Mouse (Mus musculus): Measurements from ENCODE around the gene Msl3l2.

Msl3l2 gene

GRCm38 (mm10) chr10:56106333-56106995 lies at the start of gene Msl3l2:
Gene Msl3l2 (plus strand): TSS chr10:56106917.
- peak; percentile 74 for DNase-seq (ENCODE audit: extremely low spot score, low spot score)

DNA sequence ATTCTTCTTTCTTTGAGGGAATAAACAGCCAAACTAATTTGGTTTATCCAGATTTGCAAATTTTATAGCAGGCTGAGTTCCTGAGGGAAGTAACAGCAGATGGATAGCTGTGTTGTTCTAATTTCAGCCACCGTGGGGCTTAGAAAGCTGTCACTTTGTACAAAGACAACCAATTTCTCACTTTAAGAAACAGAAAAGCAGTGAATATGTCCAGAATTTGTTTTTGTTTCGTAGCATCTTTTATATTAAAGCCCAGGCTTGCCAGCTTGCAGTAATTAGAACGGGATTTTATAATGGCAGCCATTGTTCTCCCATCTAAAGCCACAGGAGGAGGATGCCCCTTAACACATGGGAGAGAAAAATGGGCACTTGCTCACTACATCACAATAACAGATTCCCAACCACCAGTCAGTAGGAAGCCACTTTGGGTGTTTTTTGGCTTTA lies 47.7 kb upstream of the Msl3l2 start:
- DNase-seq (ENCODE audit: extremely low spot score, low spot score): no peak

DNA sequence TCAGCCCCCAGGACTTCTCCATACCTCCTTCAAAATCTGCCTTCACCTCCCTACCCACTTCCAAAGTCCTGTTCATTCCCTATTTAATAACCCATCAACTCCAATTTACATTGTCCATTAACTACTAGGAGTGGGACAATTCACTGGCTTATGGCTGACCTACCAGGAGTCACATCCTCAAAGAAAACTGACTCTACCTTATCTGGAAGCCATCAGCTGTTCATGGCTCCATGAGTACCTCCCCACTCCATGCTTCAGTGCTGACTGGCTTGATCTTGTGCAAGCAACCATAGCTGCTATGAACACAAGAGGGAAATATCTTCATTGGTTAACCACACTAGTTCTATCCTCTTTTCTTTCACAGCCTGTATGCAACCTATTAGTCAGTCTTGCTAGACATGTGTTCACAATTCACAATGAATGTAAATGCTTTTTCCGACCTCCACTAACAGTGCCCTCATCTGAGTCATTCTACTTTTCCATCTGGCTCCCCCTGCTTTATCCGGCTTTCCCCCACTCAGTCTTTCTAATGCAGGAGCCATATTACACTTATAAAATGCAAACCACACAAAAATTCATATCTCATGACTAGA lies 45.4 kb upstream of the Msl3l2 start:
- no peak for DNase-seq (ENCODE audit: extremely low spot score, low spot score)

GRCm38 (mm10) chr10:56062746-56063145 lies 44.0 kb upstream of the Msl3l2 start:
- no peak for DNase-seq (ENCODE audit: extremely low spot score, low spot score)

DNA sequence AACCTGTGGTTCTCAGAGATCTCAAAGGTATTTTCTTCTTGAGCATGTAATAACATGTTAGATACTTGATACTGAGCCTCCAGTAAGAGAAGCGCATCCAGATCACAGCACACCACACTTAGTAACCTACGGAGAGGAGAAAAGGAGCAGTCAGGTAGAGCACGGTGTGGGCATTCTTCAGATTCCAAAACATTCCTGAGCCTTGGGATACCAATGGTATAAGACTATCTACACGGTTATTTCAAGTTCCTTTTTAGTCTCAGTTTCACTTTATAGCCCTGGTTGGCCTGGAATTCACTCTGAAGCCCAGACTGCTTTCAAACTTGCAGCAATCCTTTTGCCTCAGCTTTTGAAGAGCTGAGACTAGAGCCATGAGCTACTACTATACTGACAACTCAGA lies 17.0 kb upstream of the Msl3l2 start:
- no peak for DNase-seq (ENCODE audit: extremely low spot score, low spot score)

GRCm38 (mm10) chr10:56094586-56094985 lies 12.1 kb upstream of the Msl3l2 start:
- DNase-seq (ENCODE audit: extremely low spot score, low spot score): no peak

- DNase-seq (ENCODE audit: extremely low spot score, low spot score): no peak
Measured at GRCm38 (mm10) chr10:56096757-56097156, 10.0 kb upstream of the Msl3l2 start.

DNA sequence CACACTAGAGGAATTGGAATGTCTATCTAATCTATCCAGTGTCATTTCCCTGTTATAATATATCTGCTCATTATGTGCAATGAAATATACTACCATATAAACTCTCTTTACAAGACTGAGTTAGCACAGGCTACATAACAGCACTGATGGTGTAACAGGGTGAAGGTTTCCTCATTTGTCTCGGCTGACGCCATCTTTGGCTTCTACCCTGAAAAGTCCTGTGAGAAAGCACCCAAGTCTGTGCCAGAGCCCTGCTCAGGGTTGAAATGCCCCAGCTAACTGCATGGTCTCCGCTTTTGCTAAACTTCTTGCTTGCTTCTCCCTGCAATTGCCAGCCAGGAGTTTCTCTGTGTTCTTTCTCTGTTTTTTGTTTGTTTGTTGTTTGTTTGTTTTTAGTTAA lies 7.6 kb upstream of the Msl3l2 start:
- DNase-seq (ENCODE audit: extremely low spot score, low spot score): no peak

DNA sequence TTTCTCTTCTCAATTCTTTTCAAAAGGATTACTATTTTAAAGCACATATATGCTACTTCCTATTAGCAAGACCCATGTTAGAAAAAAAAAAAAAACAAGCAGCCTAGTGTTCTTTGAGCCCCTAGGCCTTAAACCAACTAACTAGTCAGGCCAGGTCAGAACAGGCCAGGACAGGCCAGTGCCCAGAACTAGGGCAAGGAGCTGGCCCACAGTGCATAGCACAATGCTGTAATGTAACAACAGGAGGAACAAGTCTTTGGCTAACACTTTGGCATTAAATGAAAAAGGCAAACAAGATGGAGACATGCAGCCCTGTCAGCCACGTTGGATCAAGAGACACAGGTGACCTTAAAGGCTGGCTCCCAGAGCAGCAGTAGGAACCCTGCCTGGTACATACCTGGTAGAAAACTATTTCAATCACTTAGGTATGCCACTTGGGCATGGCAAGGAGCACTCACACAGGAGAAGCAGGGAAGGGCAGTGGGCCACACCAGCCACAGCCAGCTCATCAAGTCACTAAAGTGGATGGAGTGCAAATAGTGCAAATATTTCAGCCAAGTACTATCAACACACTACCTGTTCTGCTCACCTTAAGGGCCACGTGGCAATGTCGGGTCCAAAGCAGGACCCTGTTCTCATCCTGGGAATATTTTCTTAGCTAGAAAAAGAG lies 6.9 kb upstream of the Msl3l2 start:
- DNase-seq (ENCODE audit: extremely low spot score, low spot score): no peak

DNA sequence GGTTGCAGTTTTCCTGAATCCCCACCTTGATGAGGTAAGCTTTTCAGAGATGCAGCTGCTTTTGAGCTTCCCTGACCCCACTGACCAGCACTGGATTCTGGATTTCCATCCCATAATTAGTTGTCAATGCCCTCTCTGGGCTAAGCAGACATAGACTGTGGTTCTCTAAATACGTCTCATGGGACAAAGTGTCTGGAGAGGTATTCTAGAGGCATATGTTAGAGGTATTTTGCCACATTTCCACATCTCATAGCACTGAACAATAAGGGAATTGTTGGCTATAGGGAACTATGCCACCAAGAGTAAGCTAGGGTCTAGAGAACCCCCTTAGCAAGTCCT lies 248 bp downstream of the Msl3l2 start:
- no peak for DNase-seq (ENCODE audit: extremely low spot score, low spot score)

DNA sequence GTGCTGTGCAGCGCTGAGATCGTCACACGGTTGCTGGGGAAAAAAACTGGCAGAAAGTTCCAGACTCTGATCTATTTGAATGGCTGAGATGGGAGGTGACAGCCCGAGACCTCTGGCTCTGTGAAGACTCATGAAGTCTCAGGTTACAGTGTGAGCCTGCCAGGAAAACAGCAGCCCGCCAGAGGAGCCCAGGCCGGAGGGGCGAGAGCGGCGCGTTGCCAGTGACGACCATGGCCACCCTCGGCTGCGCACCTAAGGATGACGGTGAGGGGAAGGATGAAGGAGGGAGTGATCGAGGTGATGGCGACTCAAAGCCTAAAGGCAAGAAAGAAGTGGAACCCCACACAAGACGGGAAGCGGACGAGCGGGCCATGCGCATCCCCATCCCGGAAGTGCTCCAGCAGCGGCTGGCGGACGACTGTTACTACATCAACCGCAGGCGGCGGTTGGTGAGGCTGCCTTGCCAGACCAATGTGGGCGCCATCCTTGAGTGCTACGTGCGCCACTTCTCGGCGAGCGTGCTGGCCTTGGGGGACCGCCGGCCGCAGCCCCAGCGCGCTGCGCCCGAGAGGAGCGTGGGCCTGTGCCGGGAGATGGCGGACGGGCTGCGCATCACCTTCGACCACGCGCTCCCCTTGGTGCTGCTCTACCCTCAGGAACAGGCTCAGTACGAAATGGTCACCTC lies 8.4 kb downstream of the Msl3l2 start:
- peak; percentile 87 for DNase-seq (ENCODE audit: extremely low spot score, low spot score)

GRCm38 (mm10) chr10:56115636-56116180 lies 9.0 kb downstream of the Msl3l2 start:
- DNase-seq (ENCODE audit: extremely low spot score, low spot score): peak; percentile 82

GRCm38 (mm10) chr10:56126972-56127371 lies 20.3 kb downstream of the Msl3l2 start:
- no peak for DNase-seq (ENCODE audit: extremely low spot score, low spot score)

GRCm38 (mm10) chr10:56129642-56130041 lies 22.9 kb downstream of the Msl3l2 start:
- no peak for DNase-seq (ENCODE audit: extremely low spot score, low spot score)

GRCm38 (mm10) chr10:56137191-56137590 lies 30.5 kb downstream of the Msl3l2 start:
- DNase-seq (ENCODE audit: extremely low spot score, low spot score): no peak

- no peak for DNase-seq (ENCODE audit: extremely low spot score, low spot score)
Measured at GRCm38 (mm10) chr10:56148920-56149319, 42.2 kb downstream of the Msl3l2 start.

GRCm38 (mm10) chr10:56156956-56157355 lies 50.2 kb downstream of the Msl3l2 start:
- DNase-seq (ENCODE audit: extremely low spot score, low spot score): no peak

- no peak for DNase-seq (ENCODE audit: extremely low spot score, low spot score)
Measured at GRCm38 (mm10) chr10:56158207-56158606, 51.5 kb downstream of the Msl3l2 start.

DNA sequence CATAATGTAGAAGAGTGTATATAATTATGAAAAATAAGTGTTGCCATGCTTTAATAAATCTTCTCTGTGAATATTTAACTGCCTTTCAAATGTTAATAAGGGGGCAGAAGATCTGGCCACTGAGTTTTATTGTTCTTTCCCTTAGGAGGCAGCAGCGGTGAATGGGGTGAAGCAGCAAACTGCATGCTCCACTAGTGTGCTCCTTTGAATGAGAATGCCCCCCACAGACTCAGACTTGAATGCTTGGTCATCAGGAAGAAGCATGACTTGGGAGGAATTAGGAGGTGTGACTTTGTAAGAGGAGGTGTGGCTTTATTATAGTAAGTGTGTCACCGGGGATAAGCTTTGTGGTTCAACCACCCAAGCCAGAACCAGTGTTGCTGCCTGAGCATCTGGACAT lies 52.0 kb downstream of the Msl3l2 start:
- DNase-seq (ENCODE audit: extremely low spot score, low spot score): no peak

- DNase-seq (ENCODE audit: extremely low spot score, low spot score): no peak
Measured at GRCm38 (mm10) chr10:56164411-56164810, 57.7 kb downstream of the Msl3l2 start.

- DNase-seq (ENCODE audit: extremely low spot score, low spot score): no peak
Measured at GRCm38 (mm10) chr10:56165758-56166157, 59.0 kb downstream of the Msl3l2 start.

Data from neural tube, embryonic 10.5 days (tissue).